Mouse (Mus musculus) cerebellum, adult 9-11 months (tissue): ENCODE measurements around the gene Nxph4.
A peak's percentile ranks its signal among the peaks of the same experiment; 100 is the strongest.

Experiments used
- DNase-seq: peaks from one replicate; pipeline ENCODE4 v3.0.0; 2022

Gene Nxph4

DNA sequence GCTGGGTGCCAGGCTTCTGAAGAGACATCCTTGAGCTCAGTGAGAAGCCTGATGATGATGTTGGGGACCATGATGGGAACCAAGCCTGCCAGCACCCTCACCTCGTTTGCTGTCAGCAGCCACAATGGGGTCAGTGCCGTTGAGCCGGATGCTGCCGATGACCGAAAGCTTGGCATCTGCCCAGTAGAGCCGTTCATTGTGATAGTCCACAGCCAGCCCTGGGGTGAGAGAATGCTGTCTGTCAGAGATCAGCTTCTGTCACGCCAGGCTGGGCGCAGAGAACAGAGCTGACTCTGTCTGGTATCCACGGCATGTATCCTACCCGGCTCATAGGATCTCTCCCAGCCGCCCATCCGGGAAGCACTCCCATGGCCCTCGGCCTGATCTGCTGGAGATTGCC, 7.7 kb upstream of the Nxph4 start:
- peak; percentile 79 for DNase-seq

DNA sequence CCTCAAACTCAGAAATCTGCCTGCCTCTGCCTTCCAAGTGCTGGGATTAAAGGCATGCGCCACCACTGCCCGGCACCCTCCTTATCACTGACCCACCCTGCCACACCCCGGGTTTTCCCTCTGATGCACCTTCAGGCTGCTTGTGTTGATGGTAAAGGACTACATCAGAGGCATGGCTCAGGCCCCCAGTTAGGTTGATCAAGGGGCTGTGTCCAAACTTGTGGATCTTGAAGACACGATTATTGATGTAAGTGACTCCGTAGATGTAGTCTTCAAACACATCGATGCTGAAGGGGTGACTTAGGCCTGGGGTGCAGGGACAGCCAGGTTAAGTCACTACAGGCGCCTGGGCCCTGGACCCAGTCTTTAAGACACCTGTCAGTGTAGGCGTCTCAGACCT, 7.2 kb upstream of the Nxph4 start:
- DNase-seq = no peak

DNA sequence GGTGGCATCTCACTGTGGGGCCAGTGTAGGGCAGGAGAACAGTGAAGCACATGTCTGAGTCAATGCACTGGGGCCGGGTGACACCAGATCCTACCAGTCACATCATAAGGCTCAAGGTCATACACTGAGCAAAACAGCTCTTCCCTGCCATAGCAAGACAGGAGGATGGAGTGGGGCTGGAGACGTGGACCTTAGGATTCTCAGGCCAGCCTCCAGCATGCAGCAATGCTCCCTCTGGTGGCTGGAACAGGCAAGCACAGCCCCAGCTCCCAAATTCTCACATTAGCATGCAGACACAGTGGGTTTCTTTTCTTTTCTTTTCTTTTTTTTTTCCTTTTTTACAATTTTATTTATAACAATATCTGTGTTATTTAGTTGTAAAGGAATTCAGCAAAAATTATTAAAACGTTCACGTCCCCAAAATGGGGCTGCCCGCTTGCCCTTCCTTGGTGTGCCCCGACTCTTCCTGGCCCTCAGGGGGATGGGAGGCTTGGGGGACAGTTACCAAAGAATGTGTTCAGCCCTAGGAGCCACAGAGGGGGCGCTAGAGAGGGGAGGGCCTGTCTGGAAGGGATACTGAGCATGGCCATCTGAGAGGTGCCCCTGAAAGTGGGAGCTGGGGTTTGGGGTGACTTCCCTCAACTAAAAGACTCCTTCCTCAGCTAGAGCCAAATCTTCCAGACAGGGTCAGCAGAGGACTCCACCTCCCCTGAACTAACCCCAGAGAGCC, 3.7 kb upstream of the Nxph4 start:
- peak; percentile 86 for DNase-seq

DNA sequence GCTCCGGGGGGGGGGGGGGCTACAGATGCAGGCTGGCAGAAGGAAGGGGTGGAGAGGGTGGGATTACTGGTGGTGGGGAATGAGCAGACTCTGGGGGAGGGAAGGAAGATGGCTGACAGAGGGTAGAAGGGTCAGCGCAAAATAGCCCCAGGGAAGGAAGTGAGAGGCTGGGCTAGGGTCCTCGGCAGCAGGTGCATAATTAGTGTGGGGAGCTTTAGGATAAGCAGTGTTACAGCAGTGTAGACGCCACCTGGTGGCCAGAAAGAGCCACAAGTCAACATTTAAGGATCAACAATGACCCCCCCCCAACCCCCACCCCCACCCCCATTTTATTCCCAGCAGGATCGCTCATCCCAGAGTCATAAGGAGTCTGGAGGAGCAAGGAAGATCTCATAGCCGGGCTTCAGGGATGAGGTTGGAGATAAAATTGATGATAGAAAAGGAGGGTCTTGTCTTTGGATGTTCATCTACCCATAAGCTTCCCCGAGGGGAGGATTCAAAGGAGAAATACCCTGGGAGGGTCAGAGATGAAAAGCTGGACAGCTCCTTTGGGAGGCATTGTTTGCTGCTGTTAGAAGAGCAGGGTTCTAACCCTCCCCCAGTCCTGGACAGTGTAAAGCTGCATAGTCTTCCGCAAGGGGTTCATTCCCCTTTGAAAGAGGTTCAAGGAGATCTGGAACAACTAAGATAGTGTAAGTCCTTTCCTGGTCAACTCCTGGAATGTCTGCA, 2.4 kb upstream of the Nxph4 start:
- no peak for DNase-seq

DNA sequence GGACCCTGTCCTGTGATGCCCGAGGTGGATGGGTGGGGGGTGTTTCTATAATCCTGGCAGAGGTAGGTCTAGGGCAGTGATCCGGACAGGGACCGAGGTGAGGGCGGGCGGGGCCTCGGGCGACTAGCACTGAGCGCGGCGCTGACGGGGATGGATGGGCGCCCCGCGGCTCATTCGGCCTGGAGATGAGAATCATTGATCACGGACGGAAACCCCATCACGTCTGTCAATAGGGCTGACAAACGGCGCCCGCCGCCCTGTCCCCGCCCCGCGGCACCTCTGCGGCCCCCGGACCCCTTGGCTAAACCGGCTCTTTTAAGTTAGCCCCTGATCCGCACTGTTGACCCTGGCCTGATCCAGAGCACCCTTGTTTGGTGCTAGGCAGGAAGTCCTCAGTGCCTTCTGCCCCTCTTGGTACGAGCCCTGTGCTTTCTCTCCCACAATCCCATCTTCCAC, 598 bp upstream of the Nxph4 start:
- DNase-seq = no peak

DNA sequence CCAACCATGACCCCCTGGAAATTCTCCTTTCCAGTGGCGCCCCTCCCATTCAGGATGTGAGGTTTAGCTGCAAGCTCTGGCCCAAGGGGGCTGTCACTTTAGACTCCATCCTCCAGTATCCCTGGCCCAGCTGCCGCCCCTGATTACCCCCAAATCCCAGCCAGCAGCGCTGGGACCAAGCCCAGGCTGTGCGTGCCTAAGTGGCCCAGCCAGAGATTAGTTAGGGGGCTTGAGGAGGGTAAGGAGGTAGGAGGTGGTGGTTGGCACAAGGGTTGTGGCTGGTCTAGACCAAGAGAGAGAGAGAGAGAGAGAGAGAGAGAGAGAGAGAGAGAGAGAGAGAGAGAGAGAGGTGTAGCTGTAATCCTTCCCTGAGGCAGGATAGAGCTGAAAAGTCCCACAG, 2.8 kb downstream of the Nxph4 start:
- DNase-seq = no peak

DNA sequence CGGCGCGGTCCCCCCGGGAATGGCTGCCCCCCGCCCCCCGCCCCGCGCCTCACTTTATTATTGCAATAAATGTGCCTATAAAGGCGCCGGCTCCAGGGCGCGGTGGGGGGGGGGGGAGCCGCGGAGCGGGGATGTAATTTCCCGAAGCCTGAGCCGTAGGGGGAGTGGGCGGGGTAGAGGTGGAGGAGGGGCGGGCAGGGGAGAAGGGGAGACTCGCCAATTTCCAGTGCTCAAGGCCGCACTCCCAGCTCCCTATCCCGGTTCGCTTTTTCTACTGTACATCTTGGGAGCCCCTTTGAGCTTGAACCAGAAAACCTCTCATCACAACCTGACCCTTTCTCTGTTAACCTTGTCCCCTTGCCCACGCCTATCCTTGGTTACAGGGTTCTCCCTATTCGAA, 3.4 kb downstream of the Nxph4 start:
- DNase-seq = no peak

DNA sequence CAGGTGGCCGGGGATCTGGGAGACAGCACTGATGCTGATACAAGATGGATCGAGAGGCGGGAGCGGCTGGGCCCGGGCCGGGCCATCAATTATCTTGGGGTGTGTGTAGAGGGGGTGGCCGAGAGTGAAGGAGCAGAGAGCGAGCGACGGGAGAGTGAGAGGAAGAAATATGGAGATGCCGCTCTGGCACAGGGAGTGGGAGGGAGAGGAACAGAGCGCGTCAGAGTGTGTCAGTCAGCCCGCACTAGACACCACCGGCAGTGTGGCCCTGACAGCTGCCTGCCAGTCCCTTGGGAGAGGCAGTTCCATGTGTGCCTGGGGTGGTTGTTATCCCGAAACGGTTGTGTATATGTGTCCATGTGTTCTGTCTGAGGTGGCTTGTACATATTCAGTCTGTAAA, 6.9 kb downstream of the Nxph4 start:
- no peak for DNase-seq

DNA sequence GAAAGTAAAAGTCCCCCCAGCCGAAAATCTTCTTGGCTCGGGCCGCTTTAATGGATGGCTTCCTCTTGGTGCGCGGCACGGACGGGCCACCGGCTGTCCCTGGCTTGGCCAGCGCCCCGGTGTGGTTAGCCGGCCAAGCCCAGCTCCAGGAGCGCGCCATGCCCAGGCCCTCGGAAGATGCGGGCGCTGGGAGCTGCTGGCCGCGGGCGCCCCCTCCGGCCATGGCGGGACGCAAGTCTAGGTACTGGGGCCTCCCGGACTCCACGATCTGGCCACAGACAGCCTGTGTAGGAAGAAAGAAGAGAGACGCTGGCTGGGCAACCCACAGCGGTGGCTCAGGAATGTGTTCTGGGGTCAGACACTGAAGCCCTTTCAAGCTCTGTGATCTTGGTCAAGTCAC, 7.7 kb downstream of the Nxph4 start:
- peak; percentile 79 for DNase-seq

DNA sequence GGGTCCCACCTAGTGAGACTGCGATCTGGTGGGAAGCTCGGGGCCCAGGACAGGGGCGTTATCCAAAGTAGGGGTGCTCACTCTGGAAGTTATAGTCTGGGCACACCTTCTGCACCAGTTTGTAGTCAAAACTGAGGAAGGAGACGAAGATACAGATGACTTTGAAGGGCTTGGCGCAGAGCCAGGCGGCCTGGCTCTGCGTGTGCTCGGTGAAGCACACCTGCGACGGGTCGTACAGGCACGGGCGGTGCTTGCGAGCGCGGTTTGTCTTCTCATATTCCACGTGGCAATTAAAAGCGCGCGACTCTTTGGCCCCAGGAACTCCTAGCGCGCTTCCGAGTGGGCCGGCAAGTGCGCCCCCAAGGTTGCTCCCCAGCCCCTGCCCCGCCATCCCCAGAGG, 8.3 kb downstream of the Nxph4 start:
- no peak for DNase-seq

DNA sequence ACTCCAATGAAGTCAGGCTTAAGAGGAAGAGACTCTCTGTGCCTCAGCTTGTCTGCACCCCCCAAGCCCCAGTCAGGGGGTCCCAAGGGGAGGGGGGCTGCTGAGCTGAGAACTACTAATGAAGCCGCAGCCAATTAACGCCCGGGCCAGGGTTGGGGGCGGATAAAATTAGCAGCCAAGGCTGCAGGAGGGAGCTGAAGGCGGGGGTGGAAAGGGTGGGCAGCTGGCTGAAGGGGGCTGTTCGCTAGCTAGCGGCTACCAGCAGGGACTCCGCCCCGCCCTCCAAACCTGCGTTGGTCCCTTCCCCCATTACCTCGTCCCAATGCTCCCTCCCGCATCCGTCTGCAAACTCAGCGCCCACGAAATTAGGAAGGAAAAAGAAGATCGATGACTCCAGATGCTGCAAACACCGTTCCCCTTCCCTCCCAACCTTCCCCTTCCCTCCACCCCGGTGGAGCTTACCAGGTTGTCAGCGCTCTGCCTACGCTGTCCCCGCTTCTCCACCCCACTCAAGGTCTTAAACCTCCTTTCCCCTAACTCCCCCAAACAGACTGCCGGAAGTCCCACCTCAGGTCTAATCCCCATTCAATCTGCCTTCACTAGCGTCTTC, 9.6 kb downstream of the Nxph4 start:
- DNase-seq = no peak

DNA sequence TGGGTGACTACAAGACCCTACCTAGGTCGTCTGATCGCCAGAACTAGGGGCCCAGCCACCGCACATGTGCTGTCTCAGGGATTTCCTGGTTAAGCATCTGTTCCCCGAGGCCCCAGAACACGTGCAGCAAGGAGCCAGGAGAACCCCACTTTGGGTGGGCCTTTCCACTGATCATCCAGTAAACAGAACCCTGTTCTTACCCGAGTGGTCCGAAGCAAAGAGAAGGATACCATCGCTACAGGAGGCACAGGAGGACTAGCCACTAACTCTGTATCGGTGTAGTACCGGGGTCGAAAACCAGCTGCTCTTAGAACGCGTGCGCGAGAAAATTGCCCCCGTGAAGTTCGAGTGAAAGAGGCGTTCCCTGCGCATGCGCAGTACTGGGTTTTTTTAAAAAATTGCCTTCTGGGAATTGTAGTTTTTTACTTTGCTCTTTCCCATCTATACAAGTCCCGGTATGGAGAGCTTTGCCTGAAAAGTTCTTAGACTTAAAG, 12.2 kb downstream of the Nxph4 start, which contains the start of gene Shmt2:
Gene Shmt2 (minus strand): TSS at position 357 of the 494 bp plus-strand sequence.
- DNase-seq = peak; percentile 88

DNA sequence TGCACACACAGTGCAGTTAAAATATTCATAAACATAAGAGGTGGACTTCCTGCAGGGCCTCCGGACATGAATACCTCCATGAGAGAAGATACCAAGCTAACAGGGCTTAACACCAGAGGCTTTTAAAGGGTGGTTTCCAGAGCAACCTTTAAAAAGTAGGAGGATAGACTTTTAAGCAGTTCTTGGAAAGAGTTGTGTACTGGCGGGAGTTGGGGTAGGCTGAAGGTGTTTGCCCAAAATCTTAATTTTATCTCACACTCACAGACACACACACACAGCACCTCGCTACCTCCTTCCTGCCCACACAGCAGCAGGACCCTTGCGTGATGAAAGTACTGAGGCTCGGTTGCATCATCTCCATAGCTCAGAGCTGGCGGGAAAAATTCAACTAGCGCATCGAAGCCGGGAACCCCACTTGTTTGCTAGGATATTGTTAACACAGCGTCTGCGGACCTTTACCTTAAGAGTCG, 12.7 kb downstream of the Nxph4 start:
- no peak for DNase-seq

DNA sequence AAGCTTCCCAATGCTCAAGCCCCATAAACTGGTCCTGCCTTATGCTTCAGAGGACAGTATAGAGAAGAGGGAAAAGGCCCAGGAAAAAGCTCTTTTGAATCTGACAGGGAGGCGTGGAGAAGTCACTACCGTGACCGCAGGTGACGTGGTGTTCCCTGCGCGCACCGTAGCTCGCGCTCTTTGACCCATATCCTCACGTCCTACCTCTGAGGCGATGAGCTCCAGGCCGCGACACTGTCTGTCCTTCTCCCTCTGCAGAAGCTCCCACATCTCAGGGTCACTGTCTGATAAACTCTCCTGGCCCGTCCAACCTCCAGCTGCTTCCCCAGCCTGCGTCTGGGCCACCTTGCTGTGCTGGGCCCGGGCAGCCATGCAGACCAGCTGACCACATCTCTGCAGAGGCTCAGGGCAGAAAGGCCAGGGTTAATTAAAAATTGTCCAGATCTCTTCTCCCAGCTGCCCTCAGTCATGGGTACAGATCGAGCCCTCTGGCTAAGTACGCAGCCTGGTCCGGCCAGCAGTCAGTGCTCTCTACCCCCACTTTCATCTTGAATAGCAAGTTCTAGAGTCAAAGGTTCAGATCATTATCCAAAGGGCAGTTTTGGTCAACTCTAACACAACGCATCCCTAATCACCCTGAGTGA, 13.5 kb downstream of the Nxph4 start:
- DNase-seq = no peak

DNA sequence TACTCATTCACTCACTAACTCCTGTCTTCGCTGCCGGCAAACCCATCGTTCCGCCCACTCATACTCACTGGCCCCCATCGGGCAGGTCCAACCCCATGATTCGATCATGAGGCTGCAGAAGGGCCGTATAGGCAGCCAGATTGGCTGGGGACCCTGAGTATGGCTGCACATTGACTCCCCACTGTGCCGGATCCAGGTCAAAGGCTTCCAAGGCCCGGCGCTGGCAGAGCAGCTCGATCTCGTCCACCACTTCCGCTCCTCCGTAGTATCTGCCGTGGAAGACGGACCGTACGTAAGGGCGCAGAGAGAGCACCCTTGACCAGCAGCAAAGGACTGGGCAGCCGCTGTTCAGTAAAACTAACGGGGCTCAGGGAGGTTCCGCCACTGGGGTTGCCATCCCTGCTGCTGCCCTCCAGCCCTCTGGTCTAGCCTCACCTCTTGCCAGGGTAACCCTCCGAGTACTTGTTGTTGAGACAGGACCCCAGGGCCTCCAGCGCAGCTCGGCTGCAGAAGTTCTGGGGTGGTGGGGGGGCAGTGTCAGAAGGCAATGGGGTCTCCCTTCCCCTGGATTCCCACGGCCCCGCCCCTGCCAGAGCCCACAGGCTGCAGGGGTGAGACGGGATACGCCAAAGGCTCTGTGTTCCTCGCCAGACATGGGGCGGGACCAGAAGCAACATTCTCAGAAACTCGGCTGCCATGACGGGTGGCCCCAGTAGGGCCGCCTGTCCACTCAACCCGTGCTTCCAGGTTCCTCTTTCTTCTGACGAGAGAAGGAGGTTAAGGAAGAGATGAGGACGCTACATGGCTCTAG, 14.3 kb downstream of the Nxph4 start:
- DNase-seq = peak; percentile 55

DNA sequence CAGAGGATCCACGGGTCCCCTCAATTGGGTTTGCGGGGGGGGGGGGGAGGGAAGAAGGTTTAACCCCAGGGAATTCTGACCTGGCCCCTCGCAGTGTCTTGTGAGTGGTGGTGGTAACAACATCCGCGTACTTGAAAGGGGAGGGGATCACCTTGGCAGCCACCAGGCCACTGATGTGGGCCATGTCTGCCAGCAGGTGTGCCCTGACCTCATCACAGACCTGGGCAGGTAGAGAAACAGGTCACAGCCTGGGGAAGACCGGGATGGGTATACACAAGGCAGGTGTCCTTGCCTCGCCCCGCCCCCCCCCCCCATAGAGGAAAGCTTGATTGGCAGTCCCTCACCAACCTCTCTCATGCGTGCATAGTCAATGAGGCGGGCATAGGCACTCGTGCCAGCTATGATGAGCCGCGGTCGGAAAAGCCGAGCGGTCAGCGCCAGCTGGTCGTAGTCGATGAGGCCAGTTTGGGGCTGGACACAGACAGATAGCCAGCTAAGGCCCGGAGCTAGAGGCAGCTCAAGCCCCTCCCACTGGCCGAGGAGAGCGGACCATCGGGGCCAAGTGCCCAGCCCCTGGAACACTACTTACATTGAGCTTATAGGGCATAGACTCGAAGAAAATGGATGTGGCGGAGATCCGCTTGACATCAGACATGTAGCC, 15.2 kb downstream of the Nxph4 start:
- DNase-seq = no peak

DNA sequence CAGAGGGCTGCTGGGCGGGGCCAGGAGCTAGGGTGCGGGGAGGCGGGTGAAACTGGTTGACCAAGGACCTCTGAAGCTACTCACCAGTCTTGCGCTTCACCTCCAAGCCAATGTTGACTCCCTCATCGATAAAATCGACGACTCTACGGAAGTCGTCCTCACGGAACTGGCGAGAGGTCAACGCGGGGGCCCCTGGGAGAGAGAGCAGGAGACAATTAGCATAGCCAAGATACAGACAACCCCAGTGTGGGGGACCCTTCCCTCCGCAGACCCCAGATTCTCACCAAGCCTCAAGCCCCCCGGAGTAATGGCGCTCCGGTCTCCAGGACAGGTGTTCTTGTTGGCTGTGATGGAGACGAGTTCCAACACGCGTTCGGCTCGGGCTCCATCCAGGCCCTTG, 16.4 kb downstream of the Nxph4 start:
- no peak for DNase-seq

DNA sequence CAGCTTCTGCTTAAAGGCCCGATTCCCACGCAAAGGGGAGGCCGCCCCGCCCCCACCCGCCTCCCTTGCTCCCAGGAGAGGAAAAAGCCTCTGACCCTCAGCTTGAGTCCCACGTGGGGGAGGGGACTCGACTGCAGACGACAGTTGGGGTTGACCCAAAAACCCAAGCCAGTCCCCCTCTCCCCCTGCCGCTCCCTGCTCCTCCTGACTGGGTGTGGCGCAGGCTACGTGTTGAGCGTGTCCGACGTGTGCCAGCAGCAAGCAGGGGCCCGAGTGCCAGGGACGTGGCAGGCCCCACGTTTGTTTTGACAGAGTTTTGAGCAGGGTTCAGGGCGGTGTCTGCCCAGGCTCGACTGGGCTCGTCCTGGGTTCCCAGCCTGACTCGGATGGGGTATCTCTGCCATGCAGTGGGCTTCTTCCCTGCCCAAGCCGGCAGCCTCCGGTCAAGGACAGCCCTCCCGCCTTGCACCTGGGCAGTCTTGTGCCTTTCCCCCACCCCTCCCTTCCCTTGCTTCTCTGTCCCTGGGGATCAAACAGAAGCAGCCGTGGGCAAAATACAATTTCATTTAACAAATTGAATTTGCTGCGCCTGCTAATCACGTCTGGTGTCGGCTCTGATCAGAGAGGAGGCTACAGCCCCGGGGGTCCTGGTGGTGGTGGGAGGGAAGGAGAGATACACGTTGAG, 17.6 kb downstream of the Nxph4 start:
- peak; percentile 44 for DNase-seq

DNA sequence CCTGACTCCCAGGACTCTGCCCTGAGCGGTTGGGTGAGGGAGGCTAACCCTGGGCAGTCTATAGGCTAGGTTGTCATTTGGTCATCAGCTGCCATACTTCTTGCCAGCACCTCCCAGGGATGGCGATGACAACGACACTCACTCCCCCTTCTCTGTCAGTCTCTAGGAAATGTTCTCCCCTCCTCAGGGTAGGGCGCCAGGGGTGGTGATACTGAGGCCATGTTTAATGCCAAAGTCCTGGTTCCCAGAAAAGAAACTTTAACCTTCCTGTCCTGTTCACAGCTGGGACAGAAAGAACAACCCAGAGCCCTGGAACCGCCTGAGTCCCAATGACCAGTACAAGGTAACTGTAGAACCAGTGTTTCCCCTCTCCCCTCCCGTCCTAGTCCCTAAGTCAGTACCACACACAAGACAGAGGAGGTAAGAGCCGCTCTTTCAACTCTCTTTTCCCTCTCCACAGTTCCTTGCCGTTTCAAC, 18.3 kb downstream of the Nxph4 start:
- no peak for DNase-seq

DNA sequence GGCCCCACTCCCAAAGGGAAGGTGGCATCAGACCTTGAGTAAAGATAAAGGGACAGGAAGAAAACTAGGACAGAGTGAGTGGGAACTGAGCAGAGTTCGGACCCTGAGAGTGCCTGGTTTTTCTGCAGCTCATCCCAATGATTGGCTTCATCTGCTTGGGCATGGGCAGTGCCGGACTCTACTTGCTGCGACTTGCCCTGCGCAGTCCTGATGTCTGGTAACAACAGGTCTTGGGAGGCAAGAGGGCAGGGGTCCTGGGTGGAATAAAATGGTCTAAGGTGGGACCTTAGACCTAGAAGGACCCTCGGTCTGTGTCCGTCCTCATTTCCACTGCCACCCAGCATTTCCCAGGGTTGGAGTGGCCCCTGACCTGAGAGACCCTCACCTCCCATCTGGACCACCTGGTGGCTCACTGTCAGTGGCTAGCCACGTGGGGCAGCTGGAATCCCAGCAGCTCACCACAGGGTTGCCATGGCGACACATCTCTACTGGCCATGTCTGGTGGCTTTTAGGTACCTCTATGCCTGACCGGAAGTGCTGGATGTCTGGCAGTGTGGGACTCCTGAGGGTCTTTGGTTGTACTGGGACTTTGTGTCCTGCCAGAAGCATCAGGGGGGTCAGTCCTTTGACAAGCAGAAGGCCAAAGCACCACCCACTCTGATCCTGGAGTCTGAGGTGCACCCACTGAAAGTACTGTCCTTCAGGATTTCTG, 18.9 kb downstream of the Nxph4 start:
- peak; percentile 53 for DNase-seq
